Mouse (Mus musculus) urinary bladder, postnatal 10 days (tissue): Measurements from ENCODE around the gene Slc25a36.
A peak's percentile ranks its signal among the peaks of the same experiment; 100 is the strongest.

Experiments
- DNase-seq: peaks from one replicate; pipeline ENCODE4 v3.0.0; 2022; ENCODE audit warnings: low spot score

The Slc25a36 gene

GRCm38 (mm10) chr9:97110571-97111390 is at the start of gene Slc25a36:
Gene Slc25a36, minus strand, starts transcription at chr9:97111157.
- DNase-seq: peak; percentile 91

- DNase-seq: no peak
Observed at GRCm38 (mm10) chr9:97158412-97158811, 47.5 kb upstream of the Slc25a36 start.

- DNase-seq: no peak
Observed at GRCm38 (mm10) chr9:97155981-97156380, 45.0 kb upstream of the Slc25a36 start.

DNA sequence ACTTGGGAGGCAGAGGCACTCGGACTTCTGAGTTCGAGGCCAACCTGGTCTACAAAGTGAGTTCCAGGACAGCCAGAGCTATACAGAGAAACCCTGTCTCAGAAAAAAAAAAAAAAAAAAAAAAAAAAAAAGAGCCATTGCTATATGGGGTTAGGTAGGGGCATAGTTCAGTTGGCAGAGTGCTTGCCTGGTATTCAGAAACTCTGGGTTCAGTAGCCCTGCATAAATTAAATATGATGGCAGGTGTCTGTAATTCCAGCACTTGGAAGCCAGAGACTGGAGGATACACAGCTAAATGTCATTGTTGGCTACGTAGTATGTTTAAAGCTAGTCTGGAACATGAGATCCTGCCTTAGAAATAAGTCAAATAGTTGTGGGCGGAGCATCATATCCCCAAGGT is 44.0 kb upstream of the Slc25a36 start:
- DNase-seq: no peak

DNA sequence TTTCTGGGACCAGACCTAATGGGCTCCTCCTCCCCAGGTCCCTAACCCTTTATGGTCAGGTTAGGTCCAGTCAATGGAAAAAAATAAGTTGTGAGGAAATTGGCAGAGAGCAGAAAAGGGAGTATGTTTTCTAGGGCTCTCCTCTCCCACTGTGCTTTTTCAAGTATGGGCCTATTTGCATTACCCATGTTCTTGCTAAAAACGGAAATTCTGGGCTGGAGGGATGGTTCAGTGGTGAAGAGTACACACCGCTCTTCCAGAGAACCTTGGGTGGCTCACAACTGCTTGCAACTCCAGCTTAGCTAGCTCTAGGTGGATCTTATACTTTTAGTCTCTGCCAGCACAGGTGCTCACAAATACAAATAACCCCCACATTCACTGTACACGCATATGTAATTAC is 42.0 kb upstream of the Slc25a36 start:
- DNase-seq: no peak

GRCm38 (mm10) chr9:97147270-97147669 is 36.3 kb upstream of the Slc25a36 start:
- no peak for DNase-seq

DNA sequence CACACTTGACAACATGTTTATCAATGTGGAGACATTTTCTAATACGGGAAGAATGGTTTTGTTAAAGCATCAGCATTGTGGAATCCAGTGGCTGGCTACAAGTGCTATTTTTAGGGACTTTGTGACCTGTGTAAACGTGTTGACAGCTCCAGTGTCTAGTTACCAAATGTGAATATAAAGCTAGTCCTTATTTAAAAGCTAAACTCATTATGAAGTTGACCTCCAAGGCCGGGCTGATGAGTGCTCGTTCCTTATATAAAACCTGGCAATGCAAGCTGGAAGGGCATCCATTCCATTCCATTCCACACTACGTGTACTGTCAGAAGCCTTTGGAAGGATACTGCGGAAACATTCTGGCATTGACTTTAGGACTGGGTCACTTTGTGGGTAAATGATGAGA is 34.4 kb upstream of the Slc25a36 start:
- DNase-seq: no peak

DNA sequence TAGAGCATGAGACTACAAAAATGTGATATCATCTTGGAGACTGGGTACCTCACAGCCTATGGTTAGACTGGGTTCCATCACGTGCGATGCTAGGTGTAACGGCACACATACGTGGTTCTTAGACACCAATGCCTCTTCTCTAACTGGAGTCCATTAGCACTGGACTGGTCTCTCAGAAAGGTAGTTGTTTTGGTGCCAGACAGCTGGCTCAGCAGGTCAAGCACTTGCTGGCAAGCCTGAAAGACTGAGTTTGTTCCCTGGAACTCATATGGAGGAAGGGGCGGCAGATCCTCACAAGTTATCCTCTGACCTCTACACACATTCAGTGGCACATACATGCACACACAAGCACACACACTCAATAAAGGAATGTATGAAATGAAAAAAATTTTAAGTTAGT is 32.5 kb upstream of the Slc25a36 start:
- DNase-seq: no peak

DNA sequence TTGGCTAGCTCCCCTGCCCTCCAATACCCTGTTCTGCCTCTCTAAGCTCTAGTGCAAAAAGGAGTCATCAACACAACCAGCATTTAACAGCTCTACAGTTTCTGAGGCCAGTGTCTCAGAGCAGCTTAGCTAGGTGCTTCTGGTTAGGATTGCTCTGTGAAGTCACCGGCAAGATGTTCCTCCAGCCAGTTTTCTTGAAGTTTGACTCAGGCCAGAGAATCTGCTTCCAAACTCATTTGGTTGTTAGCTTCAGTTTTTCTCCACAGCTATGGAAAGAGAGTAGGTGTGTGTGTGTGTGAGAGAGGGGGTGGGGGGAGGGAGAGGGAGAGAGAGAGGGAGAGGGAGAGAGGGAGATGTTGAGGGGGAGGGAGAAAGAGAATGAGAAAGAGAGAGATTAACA is 31.6 kb upstream of the Slc25a36 start:
- no peak for DNase-seq

DNA sequence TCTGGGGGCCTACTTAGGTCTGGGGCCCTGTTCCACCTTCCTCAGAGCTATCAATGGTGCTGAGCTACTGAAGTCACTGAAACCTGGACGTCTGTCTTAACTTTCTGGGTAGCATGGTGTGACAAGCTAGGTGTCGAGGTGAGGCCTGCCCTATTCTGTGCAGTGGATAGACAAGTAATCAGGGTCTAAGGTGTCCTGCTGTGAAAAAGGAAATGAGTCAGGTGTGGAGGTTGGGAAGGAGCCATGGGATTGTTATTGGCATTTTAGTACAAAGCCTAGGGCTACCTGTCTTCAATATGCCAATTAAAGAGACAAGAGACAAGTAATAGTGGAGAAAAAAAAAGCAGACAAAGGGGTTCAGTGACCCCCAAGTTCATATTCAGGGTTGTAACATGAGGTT is 30.8 kb upstream of the Slc25a36 start:
- DNase-seq: no peak

GRCm38 (mm10) chr9:97140145-97140932 is 29.4 kb upstream of the Slc25a36 start:
- DNase-seq: no peak

DNA sequence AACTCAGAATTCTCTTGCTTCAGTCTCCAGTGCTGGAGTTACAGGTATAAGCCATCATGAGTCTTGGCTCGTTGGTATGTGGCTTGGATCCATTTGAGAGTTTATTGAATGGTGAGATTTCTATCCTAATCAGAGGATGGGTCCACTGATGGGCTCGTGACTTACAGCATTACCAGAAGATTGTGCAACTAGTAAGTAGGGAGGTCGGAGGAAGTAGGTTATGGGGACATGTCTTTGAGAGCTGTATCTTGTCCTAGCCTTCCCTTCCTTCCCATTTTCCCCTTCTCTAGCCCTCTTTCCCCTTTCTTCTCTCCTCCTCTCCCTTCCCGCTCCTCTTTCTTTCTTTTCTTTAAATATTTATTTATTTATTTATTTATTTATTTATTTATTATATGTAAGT is 26.7 kb upstream of the Slc25a36 start:
- no peak for DNase-seq

GRCm38 (mm10) chr9:97137116-97137515 is 26.2 kb upstream of the Slc25a36 start:
- no peak for DNase-seq

DNA sequence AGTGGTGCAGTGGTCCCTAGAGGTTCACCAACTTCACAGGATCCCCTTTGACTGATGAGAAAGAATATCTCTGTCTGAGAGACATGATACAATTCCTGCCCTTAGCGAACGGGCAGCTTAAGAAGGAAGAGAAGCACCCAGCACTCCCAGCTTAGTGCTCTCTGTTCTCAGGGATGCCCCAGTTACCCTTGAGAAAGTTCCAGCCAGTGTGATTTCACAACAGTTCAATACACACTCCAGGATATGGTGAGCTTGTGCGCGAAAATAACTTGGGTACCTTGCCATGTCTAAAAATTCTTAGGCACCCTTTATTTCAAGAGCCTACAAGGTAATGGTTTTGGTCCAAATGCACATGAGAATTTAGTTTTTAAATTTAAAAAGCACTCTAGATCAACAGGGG is 24.9 kb upstream of the Slc25a36 start:
- DNase-seq: no peak

GRCm38 (mm10) chr9:97133178-97133577 is 22.2 kb upstream of the Slc25a36 start:
- DNase-seq: no peak

- DNase-seq: no peak
Observed at GRCm38 (mm10) chr9:97130001-97130400, 19.0 kb upstream of the Slc25a36 start.

GRCm38 (mm10) chr9:97123934-97124692 is 13.2 kb upstream of the Slc25a36 start:
- DNase-seq: no peak

- DNase-seq: no peak
Observed at GRCm38 (mm10) chr9:97121432-97121831, 10.5 kb upstream of the Slc25a36 start.

GRCm38 (mm10) chr9:97114271-97114670 is 3.3 kb upstream of the Slc25a36 start:
- DNase-seq: no peak

GRCm38 (mm10) chr9:97113555-97113929 is 2.6 kb upstream of the Slc25a36 start:
- no peak for DNase-seq

DNA sequence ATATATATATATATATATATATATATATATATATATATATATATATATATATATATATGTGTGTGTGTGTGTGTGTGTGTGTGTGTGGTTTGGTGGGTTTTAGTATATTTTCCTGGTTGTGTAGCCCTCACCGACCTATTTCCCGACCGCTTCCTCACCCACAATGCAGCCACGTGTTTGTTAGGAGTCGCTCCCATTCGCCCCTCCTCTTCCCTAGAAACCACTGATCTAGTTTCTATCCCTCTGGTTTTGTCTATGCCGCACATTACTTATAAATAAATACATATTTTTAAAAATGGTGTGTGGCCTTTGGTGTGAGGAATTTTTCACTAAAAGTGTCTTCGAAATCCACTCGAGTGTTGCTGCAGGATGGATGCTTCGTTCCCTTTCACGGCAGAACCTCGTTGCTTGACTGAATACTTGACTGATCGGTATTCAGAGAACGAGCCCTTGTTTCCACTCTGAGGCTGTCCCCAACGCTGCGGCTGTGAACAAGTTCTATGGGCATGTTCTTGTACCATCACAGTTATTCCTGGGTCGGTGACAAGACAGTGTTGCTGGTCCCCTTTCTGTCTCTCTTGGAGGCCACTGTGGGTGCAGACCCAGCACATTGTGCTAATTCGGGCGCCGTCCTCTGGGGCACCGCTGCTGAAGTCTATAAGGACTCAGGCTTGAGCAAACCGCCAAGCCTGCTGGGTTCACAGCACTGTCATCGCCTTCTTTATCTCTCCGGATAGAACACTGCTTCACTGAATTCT is 2.0 kb upstream of the Slc25a36 start:
- no peak for DNase-seq

DNA sequence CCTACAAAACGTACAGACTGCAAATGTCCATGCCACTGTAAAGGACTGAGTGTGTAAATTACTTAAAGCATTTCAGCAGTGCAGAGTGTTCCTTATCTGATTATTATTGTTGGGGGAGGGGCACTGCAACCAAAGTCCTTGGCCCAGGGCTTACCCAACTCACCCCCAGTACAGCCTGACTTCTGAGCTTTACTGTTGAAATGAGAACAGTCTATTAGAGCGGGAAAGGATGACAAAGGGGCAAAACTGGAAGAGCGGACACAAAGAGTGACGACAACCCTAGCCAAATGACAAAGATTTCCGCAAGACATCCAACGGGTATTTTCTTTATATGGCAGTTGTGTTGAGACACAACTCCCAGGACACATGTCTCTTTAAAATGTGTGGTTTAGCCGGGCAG is 1.3 kb upstream of the Slc25a36 start:
- DNase-seq: no peak
